In the genomic region with DNA sequence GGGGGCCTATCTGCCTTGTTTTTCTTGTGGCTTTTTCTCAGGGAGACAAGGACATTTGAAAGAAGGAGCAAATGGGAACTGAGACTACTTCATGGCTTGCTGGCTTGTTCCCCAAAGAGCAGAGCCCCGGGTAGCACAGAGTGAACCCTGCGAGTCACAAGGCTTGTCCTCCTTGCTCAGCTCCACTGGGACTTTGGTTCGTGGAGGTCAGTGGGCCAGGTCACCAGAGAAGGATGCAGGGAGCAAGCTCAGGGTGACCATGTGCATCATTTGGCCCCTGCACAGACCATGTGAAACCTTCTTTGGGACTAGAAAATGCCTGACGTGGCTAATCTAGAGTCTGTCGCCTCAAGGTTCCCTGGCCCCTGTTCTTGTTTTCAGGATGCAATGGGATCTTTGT, we compare ENCODE assay signal across 10 mouse cellular contexts.
DNase-seq lines count a peak whose midpoint lies in the region; ATAC-seq and TF ChIP-seq lines count a peak whose summit lies in the region.
"Had no signal": no experiment of that assay in that cellular context is flagged by ENCODE, and none has a peak within 500 bp of the region (broad histone marks: within the 10 kb centered on the region; RNA-seq: fewer than 3 reads in every experiment).

No protein-coding gene starts in this region.

- no peaks in the 10 kb centered on the region for H3K9me3 ChIP-seq in intestine, embryonic 14.5 days (ENCODE audit: control insufficient read depth, low read length)
- no peaks in the 10 kb centered on the region for H3K9me3 ChIP-seq in intestine, postnatal 0 days (ENCODE audit: control insufficient read depth)
- no peaks in the 10 kb centered on the region for H3K9me3 ChIP-seq in limb, embryonic 11.5 days (ENCODE audit: control insufficient read depth, low read length)

- H3K4me3 ChIP-seq in intestine, embryonic 14.5 days (ENCODE audit: low read depth, low read length): no peak overlapping the region
- H3K4me3 ChIP-seq in intestine, postnatal 0 days (ENCODE audit: low read depth, low read length): no peak overlapping the region
- no peak overlapping the region for H3K4me3 ChIP-seq in limb, embryonic 11.5 days (ENCODE audit: low read depth, low read length)
- H3K4me3 ChIP-seq: megakaryocyte, embryonic 14.5 days had no signal

- peak overlapping the region; percentile 62; the same call in 1 of the 2 replicates for H3K27ac ChIP-seq in intestine, embryonic 14.5 days (ENCODE audit: low read depth)
- H3K27ac ChIP-seq in intestine, postnatal 0 days (ENCODE audit: low read depth, low read length): no peak overlapping the region
- no peak overlapping the region for H3K27ac ChIP-seq in limb, embryonic 11.5 days (replicated peaks; ENCODE audit: low read depth, low read length)

- DNase-seq in intestine, embryonic 14.5 days (ENCODE audit: low spot score): no peak
- peak; percentile 56 to 59 for DNase-seq in adrenal gland, postnatal 36 days
- DNase-seq in heart, postnatal 25 days (ENCODE audit: low spot score): peak; percentile 46
- DNase-seq in limb, embryonic 11.5 days (ENCODE audit: low spot score): peak; percentile 18
- DNase-seq in right cerebral cortex, postnatal 25 days: no peak
- DNase-seq in urinary bladder, postnatal 10 days (ENCODE audit: low spot score): no peak
- no peak for DNase-seq in layer of hippocampus, postnatal 25 days (ENCODE audit: extremely low spot score in 1 of 2, low spot score in 1 of 2)
- DNase-seq: thymus, adult 2 months had no signal

- H3K4me2 ChIP-seq in intestine, embryonic 14.5 days (ENCODE audit: low read length): no peak overlapping the region
- H3K4me2 ChIP-seq in intestine, postnatal 0 days (replicated peaks; ENCODE audit: low read depth): no peak overlapping the region
- H3K4me2 ChIP-seq in limb, embryonic 11.5 days (ENCODE audit: low read depth, severe bottlenecking): no peak overlapping the region

- WGBS in intestine, embryonic 14.5 days: 67% methylated on average over 5 of the region's 5 CpGs
- WGBS in intestine, postnatal 0 days: 71% methylated on average over 5 of the region's 5 CpGs
- 64% methylated on average over 5 of the region's 5 CpGs for WGBS in limb, embryonic 11.5 days

- peaks cover 24% of the 10 kb centered on the region; the same call in 1 of the 2 replicates for H3K4me1 ChIP-seq in intestine, embryonic 14.5 days (replicated peaks; ENCODE audit: control insufficient read depth, insufficient read depth, low read length)
- 0 out of 2 replicates have a peak, but pooled peaks cover 7% of the 10 kb centered on the region for H3K4me1 ChIP-seq in intestine, postnatal 0 days (replicated peaks; ENCODE audit: control insufficient read depth, insufficient read depth, low read length)
- H3K4me1 ChIP-seq in limb, embryonic 11.5 days (ENCODE audit: control insufficient read depth, insufficient read depth, low read length): no peaks in the 10 kb centered on the region
- H3K4me1 ChIP-seq: megakaryocyte, embryonic 14.5 days had no signal

- ATAC-seq in intestine, embryonic 14.5 days (replicated peaks; ENCODE audit: low FRiP score, low TSS enrichment, low read depth): no peak
- no peak for ATAC-seq in intestine, postnatal 0 days
- ATAC-seq in limb, embryonic 11.5 days (ENCODE audit: insufficient number of reproducible peaks, low FRiP score, low TSS enrichment, low read depth): no peak

- no peaks in the 10 kb centered on the region for H3K27me3 ChIP-seq in intestine, embryonic 14.5 days (replicated peaks; ENCODE audit: control insufficient read depth, insufficient read depth, low read length)
- no peaks in the 10 kb centered on the region for H3K27me3 ChIP-seq in intestine, postnatal 0 days (replicated peaks; ENCODE audit: control insufficient read depth, insufficient read depth, low read length)
- H3K27me3 ChIP-seq in limb, embryonic 11.5 days (ENCODE audit: control insufficient read depth, insufficient read depth, low read length): no peaks in the 10 kb centered on the region
- H3K27me3 ChIP-seq: megakaryocyte, embryonic 14.5 days had no signal

- intact Hi-C loops in heart, postnatal 25 days (cut with DNase I): no loop called here

- H3K9ac ChIP-seq in intestine, embryonic 14.5 days (ENCODE audit: low read length): no peak overlapping the region
- H3K9ac ChIP-seq in intestine, postnatal 0 days (ENCODE audit: low read depth, low read length): no peak overlapping the region
- no peak overlapping the region for H3K9ac ChIP-seq in limb, embryonic 11.5 days (ENCODE audit: low read length)

- TF ChIP-seq CTCF in intestine, postnatal 0 days (IDR thresholded peaks at IDR 0.05; ENCODE audit: low read depth): no peak

- no peaks in the 10 kb centered on the region for H3K36me3 ChIP-seq in intestine, embryonic 14.5 days (ENCODE audit: control insufficient read depth, insufficient read depth, low read length)
- H3K36me3 ChIP-seq in intestine, postnatal 0 days (ENCODE audit: control insufficient read depth, insufficient read depth): no peaks in the 10 kb centered on the region
- H3K36me3 ChIP-seq in limb, embryonic 11.5 days (ENCODE audit: control insufficient read depth, insufficient read depth, low read length): no peaks in the 10 kb centered on the region

Comparison
In these comparisons a context has a peak if more than half of its experiments do, and no peak if none do; other contexts are left out.
1. DNase-seq: peak in adrenal gland, postnatal 36 days (2 of 2), heart, postnatal 25 days (single experiment) and limb, embryonic 11.5 days (single experiment); none in intestine, embryonic 14.5 days (single experiment), right cerebral cortex, postnatal 25 days (single experiment), urinary bladder, postnatal 10 days (single experiment) and layer of hippocampus, postnatal 25 days (0 of 2).